Mouse (Mus musculus) kidney, postnatal 10 days (tissue): ENCODE results near the gene Slc44a4.
"Not testable (repeated sequence)": the region's sequence is repeated elsewhere in the genome, so short reads cannot be mapped to it uniquely, and the experiment has no call there.

Source experiments
- DNase-seq: peaks from one replicate; pipeline ENCODE4 v3.0.0; 2021; ENCODE audit warnings: mixed read lengths

Gene Slc44a4

DNA sequence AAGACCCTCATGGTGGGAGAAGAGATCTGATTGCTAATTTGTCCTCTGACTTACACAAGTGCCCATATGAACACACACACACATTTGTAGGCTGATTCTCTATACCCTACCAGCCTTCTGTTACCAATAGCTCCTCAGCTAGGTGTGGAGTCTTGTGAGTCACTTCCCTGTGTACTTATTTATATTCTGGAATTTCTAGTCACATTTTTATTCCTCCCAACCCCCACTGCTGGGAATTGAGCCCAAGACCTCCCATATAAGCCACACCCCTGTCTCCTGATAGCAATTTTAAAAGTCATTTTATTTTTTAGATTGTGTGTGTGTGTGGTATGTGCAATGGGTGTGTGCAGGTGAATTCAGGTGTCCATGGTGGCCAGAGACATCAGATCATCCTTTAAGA lies 30.1 kb downstream of the Slc44a4 start:
- DNase-seq = peak; percentile 42

DNA sequence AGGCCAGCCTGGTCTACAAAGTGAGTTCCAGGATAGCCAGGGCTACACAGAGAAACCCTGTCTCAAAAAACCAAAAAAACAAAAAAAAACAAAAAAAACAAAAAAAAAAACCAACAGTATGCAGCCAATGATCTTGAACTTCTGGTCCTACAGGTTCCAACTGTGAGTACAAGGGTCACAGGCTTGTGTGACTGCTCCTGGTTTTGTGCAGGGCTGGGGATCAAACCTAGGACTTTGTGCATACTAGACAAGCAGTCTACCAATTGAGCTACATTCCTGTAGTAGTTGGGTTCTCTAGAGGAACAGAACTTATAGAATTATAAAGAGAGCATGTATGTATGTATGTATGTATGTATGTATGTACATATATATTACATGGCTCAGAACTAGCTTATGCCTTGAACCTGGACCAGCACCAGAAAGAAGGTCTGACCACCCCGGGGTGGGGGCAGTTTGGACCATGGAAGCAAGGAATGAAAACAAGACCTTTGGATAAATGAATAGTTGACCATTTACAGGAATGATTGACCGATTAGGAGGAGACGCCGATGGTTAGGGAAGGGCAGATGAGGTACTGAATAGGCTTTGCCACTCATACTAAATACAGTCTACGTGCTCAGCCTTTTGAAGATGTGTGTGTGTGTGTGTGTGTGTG lies 32.3 kb downstream of the Slc44a4 start:
- peak; percentile 56 for DNase-seq

DNA sequence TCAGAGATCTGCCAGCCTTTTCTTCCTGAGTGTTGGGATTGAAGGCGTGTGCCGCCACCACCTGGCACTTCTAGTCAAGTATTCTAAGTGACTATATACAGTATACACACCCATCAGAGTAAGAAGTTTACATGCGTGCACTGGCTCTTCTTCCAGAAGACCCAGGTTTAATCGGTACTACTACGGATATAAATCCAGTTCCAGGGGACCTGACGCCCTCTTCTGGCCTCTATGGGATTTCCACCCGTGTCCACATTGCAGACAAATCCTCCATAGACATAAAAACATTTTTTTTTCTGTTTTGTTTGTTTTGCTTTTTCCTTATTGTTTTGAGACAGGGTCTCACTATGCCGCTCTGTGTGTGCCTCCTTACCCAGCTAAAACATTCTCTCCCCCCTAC lies 33.3 kb downstream of the Slc44a4 start:
- peak; percentile 75 for DNase-seq

DNA sequence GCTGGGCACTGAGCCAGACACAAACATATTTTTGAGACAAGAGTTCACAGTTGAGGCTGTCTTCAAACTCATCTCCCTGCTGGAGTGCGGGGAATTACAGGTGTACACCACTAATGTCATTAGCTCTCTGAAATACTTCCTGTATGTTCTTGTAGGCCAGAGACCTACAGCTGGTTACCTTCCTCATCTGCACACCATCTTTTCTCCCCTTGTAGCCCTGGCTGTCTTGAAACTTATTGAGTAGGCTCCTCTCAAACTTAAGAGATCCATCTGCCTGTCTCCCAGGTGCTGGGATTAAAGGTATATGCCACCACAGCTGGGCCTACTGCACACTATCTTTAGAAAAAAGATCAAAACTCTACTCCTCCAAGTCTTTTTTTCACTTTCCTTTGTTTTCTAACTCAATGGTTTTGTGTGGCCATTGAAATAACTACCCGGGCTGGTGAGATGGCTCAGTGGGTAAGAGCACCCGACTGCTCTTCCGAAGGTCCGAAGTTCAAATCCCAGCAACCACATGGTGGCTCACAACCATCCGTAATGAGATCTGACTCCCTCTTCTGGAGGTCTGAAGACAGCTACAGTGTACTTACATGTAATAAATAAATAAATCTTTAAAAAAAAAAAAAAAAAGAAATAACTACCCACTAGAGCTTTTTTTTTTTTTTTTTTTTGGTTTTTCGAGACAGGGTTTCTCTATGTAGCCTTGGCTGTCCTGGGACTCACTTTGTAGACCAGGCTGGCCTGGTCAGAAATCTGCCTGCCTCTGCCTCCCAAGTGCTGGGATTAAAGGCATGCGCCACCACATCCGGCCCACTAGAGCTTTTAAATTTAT lies 34.7 kb downstream of the Slc44a4 start:
- not testable (repeated sequence) for DNase-seq

DNA sequence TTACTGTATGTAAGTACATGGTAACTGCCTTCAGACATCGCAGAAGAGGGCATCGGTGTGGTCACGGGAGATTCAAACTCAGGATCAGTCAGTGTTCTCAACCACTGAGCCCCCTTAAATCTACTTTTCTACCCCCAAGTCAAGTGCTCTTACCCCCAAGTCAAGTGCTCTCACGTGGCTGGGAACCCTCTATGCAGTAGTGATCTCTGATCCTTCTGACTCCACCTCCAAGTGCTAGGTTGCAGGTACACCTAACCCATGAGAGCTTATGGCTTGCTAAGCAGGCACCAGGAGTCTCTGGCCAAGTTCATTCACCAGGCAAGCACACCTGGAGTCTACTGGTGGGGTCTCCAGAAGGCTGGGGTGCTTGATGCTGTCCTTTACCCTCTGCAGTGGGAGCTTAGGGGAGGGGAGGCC lies 35.3 kb downstream of the Slc44a4 start:
- no peak for DNase-seq

DNA sequence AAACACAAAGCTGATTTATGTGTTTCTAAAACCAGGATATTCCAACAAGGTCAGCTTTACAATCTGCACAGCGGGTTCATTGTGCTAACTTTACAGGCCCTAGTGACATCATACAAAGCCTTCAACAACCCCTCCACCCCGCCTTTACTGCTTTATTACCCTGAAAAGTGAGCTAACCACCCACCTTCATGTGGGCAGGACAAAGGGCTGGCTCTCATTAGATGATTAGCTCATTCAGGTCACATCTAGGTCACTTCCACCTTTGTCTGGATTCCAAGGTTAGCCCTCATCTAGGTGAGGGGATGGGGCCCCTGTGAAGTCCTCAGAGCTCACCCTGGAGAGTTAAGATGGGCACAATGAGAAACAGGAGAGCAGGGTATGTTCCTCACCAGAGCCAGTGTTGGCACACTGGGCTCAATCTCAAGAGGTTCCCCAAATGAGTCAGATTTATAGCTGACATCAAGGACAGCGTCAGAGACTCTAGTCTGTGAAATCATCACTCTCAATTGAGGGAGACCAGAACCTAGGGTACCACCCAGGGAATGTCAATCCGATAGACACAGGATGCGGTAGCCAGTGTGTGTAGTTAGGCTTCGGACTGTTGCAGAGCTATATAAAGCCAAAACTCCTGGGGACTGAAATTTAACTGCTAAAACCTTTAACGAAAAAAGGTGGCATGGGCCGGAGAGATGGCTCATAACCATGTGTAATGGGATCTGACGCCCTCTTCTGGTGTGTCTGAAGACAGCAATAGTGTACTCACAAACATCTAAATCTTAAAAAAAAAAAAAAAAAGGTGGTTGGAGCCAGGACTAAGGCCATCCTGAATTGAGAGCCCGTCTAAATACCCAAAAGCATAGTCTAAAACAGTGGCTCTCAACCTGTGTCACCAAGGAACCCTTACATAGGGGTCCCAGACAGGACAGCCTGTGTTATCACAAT lies 36.5 kb downstream of the Slc44a4 start:
- DNase-seq = no peak

DNA sequence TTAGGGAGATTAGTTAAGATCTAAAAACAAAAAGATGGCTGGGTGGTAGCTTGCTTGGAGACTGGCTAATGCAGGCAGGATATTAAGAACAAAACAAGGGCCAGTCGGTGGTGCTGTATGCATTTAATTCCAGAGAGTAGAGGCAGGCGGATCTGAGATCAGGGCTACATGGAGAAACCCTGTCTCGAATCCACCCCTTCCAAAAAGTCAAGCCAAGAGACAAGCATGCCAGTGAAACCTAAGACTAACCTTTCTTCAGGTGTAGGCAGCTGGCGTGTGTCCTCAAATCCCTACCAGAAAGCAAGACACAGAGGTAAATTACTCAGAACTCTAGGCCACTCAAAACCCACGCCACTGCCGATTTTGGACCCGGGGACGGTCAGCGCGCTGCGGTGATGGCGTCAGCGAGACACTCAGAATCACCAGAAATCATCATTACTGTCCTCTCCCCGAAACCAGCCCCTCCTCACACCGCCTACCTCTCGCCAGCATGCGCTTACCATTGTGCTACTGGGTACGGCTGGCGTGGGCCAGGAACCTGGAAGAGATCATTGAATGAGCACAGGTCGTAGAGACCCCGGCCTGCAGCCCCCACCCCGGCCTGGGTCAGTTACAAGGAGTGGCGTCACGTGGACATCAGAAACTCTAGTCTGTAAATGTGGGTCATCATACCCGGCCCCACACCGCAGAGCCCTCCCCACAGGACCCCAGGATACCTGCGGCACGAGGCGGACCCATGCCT lies 37.5 kb downstream of the Slc44a4 start:
- DNase-seq = no peak

DNA sequence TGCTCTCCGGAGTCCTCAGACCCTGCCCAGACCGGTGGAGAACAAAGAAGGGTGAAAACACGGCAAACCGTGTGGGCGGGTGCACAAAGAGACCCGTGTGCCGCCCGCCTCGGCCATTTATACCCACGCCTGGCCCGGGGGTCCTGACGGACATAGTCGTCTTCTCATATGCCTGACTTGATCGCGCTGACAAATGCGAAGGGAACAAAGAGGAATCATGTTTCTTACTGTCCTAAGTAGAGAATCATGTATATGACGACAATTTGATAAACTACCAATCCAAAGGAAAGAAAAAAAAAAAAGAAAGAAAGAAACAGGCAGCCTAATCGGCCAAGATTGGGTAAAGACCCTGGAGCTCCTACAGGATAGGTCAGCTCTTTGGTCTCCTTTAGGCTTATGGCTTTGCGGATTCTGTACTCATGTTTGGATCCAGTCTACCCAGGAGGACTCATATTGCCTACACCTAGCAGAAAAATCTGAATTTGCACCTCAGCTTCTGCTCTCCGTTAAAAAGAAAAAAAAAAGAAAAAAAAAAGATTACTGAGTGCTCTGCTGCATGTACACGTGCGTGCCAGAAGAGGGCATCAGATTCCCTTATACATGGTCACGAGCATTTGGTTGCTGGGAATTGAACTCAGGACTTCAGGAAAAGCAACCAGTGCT lies 38.2 kb downstream of the Slc44a4 start:
- DNase-seq = peak; percentile 88

DNA sequence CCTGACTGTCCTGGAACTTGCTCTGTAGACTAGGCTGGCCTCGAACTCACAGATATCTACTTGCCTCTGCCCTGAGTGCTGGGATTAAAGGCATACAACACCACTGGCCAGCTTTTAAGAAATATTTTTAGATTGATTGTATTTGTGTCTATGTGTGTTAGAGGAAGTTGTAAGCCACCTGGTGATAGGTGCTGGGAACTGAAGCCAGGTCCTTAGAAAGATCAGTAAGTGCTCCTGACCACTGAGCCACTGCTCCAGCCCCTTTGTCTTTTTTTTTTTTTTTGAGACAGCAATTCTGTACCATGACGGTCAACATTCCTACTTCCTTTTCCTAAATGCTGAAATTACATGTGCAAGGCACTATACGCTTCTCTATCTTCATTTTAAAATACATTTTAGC lies 39.0 kb downstream of the Slc44a4 start:
- DNase-seq = no peak

DNA sequence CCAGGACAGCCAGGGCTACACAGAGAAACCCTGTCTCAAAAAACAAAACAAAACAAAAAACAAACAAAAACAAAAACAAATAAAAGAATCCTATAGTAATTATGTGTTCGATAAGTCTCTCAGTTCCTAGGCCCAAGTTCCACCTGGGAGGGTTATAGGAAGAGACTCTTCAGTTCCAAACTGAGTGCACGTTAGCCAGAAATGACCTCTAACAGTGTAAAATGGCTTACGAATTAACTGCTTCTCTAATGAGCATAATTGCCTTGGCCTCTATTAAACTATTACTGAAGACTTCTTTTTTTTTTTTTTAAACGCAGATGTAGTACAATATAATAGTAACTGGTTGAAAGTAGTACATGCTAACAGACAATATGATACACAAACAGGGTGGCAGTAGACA lies 39.6 kb downstream of the Slc44a4 start:
- no peak for DNase-seq

DNA sequence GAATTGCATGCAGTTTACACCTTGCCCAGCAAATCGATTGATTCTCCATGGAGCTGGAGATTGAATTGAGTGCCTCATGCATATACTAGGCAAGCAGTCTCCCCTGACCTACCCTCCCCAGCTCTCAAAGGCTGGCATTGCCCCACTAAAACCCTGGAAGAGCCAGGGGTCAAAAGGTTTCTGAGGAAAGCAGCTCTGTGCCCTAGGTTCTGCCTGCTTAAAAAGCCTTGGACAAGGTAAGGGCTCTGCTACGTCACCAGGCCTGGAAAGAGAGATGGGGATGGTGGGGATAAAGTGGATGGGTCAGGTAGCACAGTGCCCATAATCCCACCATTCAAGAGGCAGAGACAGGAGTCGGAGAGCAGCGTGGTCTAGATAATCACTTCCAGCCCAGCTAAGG lies 40.6 kb downstream of the Slc44a4 start:
- DNase-seq = no peak

DNA sequence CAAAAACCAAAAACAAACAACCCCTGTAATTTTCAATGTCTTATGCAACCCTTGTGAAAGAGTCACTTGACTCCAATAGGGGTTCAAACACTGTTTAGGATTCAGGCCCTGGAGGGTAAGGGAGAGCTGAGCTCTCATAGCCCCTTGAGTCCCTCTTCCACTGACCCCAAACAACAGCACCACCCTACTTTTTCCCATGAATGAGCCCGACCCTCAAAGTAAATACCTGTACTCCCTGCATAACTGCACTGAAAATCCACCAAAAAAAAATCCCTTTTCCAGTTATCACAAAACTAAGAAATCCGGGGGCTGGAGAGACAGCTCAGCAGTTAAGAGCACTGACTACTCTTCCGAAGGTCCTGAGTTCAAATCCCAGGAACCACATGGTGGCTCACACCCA lies 41.6 kb downstream of the Slc44a4 start:
- DNase-seq = no peak

DNA sequence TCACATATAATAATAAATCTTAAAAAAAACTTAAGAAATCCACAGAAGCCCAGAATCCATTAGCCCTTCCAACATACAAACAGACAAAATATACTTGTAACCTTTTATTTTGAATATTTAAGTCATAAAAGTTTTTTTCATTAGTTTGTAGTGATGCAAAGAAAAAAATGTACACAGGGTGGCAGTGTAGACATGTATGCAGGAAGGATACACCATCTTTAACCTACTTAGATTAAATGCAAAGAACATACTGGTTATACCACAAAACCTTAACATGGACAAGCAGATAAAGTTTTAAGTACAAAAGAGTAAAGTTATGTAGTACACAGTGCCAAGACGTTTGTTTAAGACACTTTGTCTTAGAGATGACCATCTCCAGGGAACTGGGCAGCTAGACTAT lies 42.1 kb downstream of the Slc44a4 start:
- DNase-seq = no peak

DNA sequence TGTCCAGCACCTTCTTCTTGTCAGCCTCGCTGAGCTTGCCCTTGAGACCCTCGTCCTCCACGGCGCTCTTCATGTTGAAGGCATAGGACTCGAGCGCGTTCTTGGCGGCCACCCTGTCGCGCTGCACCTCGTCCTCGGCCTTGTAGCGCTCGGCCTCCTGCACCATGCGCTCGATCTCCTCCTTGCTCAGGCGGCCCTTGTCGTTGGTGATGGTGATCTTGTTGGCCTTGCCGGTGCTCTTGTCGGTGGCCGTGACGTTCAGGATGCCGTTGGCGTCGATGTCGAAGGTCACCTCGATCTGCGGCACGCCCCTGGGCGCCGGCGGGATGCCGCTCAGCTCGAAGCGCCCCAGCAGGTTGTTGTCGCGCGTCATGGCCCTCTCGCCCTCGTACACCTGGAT lies 43.0 kb downstream of the Slc44a4 start:
- not testable (repeated sequence) for DNase-seq

DNA sequence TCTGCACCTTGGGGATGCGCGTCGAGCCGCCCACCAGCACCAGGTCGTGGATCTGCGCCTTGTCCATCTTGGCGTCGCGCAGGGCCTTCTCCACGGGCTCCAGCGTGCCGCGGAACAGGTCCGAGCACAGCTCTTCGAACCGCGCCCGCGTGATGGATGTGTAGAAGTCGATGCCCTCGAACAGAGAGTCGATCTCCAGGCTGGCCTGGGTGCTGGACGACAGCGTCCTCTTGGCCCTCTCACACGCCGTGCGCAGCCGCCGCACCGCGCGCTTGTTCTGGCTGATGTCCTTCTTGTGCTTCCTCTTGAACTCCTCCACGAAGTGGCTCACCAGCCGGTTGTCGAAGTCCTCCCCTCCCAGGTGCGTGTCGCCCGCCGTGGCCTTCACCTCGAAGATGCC lies 43.7 kb downstream of the Slc44a4 start:
- DNase-seq = not testable (repeated sequence)

DNA sequence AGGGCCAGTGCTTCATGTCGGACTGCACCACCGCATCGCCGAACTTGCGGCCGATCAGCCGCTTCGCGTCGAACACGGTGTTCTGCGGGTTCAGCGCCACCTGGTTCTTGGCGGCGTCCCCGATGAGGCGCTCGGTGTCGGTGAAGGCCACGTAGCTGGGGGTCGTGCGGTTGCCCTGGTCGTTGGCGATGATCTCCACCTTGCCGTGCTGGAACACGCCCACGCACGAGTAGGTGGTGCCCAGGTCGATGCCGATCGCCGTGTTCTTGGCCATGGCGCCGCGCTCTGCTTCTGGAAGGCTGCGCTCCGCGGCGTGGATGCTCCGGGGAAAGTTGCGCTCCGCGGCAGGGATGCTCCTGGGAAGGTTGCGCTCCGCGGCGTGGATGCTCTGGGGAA lies 44.5 kb downstream of the Slc44a4 start:
- DNase-seq = not testable (repeated sequence)

DNA sequence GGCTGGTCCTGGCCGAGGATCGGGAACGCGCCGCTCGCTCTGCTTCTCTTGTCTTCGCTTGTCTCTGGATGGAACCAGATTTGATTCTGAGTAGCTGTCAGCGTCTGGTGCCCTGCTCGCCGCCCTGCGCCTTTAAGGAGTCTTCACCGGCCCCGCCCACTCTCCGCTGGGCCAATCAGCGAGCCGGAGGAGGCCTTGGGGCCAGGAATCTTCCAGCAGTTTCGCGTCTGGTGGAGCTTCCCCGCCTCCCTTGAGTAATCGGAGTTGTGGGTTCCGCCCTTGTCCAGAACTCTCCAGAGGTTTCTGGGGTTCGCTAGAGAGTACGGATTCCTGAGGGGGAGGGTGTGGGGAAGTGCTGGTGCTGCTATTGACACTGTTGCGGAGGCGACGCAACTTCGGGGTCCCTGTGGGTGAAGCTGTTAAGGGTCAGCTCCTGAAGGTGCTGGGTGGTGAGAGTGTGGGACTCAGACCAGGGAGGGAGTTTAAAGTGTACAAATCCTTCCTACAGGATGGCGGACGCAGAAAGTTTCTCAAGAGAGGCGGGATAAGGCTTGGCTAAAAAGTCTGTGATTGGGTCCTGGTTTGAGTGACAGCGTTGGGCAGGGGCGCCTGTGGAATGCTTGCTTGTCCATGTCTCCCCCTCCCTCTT lies 45.0 kb downstream of the Slc44a4 start, which contains the start of gene Hspa1b:
TSS of gene Hspa1b (minus strand) at position 109 of the 649 bp plus-strand sequence.
- DNase-seq = peak; percentile 87

DNA sequence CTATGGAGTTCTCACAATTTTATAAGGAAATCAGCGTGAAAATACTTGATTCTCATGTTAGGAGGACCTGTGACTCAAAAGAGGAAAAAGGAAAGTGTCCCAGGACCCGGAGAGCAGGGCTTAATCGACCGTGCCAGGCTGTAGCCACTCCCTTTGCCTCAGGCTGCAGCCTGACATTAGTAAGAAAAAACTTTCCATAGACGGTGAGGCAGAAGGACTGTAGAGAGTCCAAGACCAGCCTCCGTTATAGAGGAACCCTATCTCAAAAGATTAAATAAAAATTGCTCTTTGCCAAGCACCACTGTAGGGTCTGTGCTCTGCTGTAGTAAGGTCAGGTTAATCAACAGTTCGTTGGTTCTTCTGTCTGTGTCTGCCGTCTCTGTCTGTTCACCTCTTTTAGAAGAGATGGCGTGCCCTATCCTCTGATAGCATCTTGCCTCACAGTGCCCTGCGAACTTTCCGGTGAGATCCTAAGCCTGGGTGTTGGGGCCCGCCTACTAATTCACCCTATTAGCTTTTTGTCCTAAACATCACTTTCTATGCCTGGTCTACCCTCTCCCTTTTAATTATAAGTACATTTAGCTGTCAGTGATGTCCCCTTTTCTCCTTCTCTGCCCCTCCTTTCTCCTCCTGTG lies 45.7 kb downstream of the Slc44a4 start:
- DNase-seq = peak; percentile 65

DNA sequence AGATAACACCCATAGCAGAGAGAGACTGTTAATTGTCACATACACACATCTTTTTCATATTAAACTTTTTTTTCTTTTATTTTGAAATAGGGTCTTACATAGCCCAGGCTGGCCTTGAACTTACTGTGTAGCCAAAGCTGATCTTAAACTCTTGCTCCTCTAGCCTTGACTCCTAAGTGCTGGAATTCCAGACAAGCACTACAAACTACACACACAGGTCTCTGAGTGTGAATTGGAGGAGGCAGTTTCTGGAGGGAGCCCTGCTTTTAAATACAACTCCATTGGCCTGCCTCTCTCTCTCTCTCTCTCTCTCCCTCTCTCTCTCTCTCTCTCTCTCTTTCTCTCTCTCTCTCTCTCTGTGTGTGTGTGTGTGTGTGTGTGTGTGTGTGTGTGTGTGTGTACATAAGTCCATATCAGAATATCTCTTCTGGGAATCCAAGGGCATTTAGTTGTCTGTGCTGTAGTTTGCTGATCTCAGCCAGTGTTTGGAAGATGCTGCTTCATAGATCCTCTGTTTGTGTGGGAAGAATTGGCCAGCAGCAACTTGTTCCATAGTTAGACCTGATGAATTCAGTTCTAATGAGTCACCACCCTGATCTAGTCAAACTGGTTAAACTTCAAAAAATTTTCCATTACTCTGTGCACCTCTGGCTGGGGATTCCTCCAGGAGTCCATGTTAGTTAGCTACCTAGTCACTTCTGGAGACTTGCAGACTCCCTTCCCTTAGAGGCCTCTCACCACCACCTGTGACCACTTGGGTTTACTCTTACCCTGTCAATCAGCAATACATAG lies 46.6 kb downstream of the Slc44a4 start:
- no peak for DNase-seq

DNA sequence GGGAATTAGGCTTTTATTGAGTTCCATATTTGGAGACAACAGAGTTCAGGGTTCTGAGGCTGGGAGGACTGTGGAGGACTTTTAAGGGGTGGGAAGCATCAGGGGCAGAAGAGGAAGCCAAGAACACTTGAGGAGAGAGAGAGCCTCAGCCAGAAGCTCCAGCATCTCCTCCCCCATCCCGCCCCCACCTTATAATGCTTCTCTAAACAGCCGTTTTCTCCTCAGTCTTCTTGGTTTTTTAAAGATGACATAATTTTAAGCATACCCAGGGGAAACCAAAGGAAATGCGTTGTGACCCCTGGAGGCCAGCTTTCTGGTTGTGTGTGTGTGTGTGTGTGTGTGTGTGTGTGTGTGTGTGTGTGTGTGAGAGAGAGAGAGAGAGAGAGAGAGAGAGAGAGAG lies 47.9 kb downstream of the Slc44a4 start:
- peak; percentile 63 for DNase-seq
